ENCODE assay signal across 17 mouse cellular contexts in the genomic region with DNA sequence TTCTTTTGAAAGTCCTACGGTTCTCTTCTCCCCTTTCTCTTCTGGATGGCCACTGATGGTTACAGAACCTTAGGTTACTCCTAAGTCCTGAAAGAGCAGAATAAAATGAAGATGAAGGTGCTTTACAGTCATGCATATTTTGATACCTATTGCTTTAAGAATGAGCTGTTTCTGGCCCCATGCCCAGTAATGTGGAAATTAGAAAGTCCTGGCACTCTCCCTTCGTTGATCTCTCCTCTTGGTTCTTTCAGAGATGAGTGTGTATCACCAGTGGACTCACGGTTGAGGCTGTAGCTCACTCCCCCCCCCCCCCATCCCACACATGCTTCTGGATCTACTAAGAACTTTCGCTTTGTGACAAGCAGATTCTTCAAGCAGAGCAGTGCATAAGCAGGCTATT.
DNase-seq lines count a peak whose midpoint lies in the region; ATAC-seq and TF ChIP-seq lines count a peak whose summit lies in the region.
"Had no signal": no experiment of that assay in that cellular context is flagged by ENCODE, and none has a peak within 500 bp of the region (broad histone marks: within the 10 kb centered on the region; RNA-seq: fewer than 3 reads in every experiment).

No protein-coding gene starts in this region.

- H3K36me3 ChIP-seq in kidney, embryonic 15.5 days = no peaks in the 10 kb centered on the region
- no peaks in the 10 kb centered on the region for H3K36me3 ChIP-seq in midbrain, postnatal 0 days (ENCODE audit: insufficient read depth, low read length)
- H3K36me3 ChIP-seq in midbrain, embryonic 16.5 days (ENCODE audit: control insufficient read depth, insufficient read depth, low read length) = no peaks in the 10 kb centered on the region
- H3K36me3 ChIP-seq: embryonic facial prominence, embryonic 13.5 days; hindbrain, embryonic 13.5 days; limb, embryonic 13.5 days; midbrain, embryonic 10.5 days had no signal

- H3K9ac ChIP-seq in kidney, embryonic 15.5 days = no peak overlapping the region
- no peak overlapping the region for H3K9ac ChIP-seq in midbrain, postnatal 0 days (replicated peaks; ENCODE audit: low read length, poor library complexity, severe bottlenecking)
- no peak overlapping the region for H3K9ac ChIP-seq in midbrain, embryonic 16.5 days (ENCODE audit: low read depth, low read length)
- H3K9ac ChIP-seq: embryonic facial prominence, embryonic 13.5 days; hindbrain, embryonic 13.5 days; limb, embryonic 13.5 days; liver, embryonic 14.5 days had no signal

- no peaks in the 10 kb centered on the region for H3K9me3 ChIP-seq in kidney, embryonic 15.5 days (replicated peaks)
- no peaks in the 10 kb centered on the region for H3K9me3 ChIP-seq in midbrain, postnatal 0 days (ENCODE audit: low read length)
- H3K9me3 ChIP-seq in midbrain, embryonic 16.5 days (replicated peaks; ENCODE audit: control insufficient read depth, low read length, poor library complexity, severe bottlenecking) = no peaks in the 10 kb centered on the region
- H3K9me3 ChIP-seq: embryonic facial prominence, embryonic 13.5 days; hindbrain, embryonic 13.5 days; limb, embryonic 13.5 days; midbrain, embryonic 10.5 days had no signal

- peak; percentile 70 to 74 for DNase-seq in cerebellum, postnatal 10 days
- no peak for DNase-seq in cerebellum, postnatal 36 days
- DNase-seq in kidney, postnatal 10 days = peak; percentile 27
- DNase-seq in midbrain, postnatal 0 days (ENCODE audit: low spot score) = peak; percentile 29
- no peak for DNase-seq in ovary, adult 18-20 months (ENCODE audit: low spot score)
- DNase-seq: cerebellum, adult 11 months; heart, adult 11 months; layer of hippocampus, adult 9-11 months; thymus, postnatal 4 days had no signal

- TF ChIP-seq CTCF in midbrain, postnatal 0 days (IDR thresholded peaks at IDR 0.05) = no peak

- no peaks in the 10 kb centered on the region for H3K27me3 ChIP-seq in kidney, embryonic 15.5 days
- no peaks in the 10 kb centered on the region for H3K27me3 ChIP-seq in midbrain, postnatal 0 days (ENCODE audit: insufficient read depth, low read length)
- no peaks in the 10 kb centered on the region; the same call in 1 of the 2 replicates for H3K27me3 ChIP-seq in midbrain, embryonic 16.5 days (ENCODE audit: control insufficient read depth, insufficient read depth, low read depth, low read length)
- H3K27me3 ChIP-seq: embryonic facial prominence, embryonic 13.5 days; limb, embryonic 13.5 days had no signal

- H3K27ac ChIP-seq in kidney, embryonic 15.5 days = no peak overlapping the region
- H3K27ac ChIP-seq in midbrain, postnatal 0 days (ENCODE audit: low read depth, low read length) = no peak overlapping the region
- H3K27ac ChIP-seq in midbrain, embryonic 16.5 days (ENCODE audit: low read length) = no peak overlapping the region
- H3K27ac ChIP-seq: embryonic facial prominence, embryonic 13.5 days; hindbrain, embryonic 13.5 days; limb, embryonic 13.5 days; liver, embryonic 14.5 days; midbrain, embryonic 10.5 days had no signal

- H3K4me3 ChIP-seq in kidney, embryonic 15.5 days (replicated peaks) = no peak overlapping the region
- no peak overlapping the region for H3K4me3 ChIP-seq in midbrain, postnatal 0 days (ENCODE audit: low read depth, low read length)
- H3K4me3 ChIP-seq in midbrain, embryonic 16.5 days (ENCODE audit: low read depth, low read length) = no peak overlapping the region
- H3K4me3 ChIP-seq: embryonic facial prominence, embryonic 13.5 days; hindbrain, embryonic 13.5 days; limb, embryonic 13.5 days; midbrain, embryonic 10.5 days had no signal

- 54% methylated on average over 4 of the region's 4 CpGs for WGBS in kidney, embryonic 15.5 days
- 50% methylated on average over 4 of the region's 4 CpGs for WGBS in midbrain, postnatal 0 days
- WGBS in midbrain, embryonic 16.5 days = 51% methylated on average over 4 of the region's 4 CpGs

- H3K4me1 ChIP-seq in kidney, embryonic 15.5 days = no peaks in the 10 kb centered on the region
- no peaks in the 10 kb centered on the region for H3K4me1 ChIP-seq in midbrain, postnatal 0 days (ENCODE audit: insufficient read depth, low read length)
- peaks cover 8% of the 10 kb centered on the region for H3K4me1 ChIP-seq in midbrain, embryonic 16.5 days (ENCODE audit: control insufficient read depth, insufficient read depth, low read length)
- H3K4me1 ChIP-seq: embryonic facial prominence, embryonic 13.5 days; limb, embryonic 13.5 days had no signal

- ATAC-seq in kidney, embryonic 15.5 days (replicated peaks; ENCODE audit: low FRiP score) = no peak
- no peak for ATAC-seq in midbrain, postnatal 0 days (ENCODE audit: low FRiP score)
- no peak for ATAC-seq in midbrain, embryonic 16.5 days
- ATAC-seq: intestine, embryonic 16.5 days had no signal

- H3K4me2 ChIP-seq in kidney, embryonic 15.5 days = no peak overlapping the region
- no peak overlapping the region for H3K4me2 ChIP-seq in midbrain, postnatal 0 days (ENCODE audit: low read depth, low read length, poor library complexity, severe bottlenecking)
- no peak overlapping the region for H3K4me2 ChIP-seq in midbrain, embryonic 16.5 days (ENCODE audit: low read length)
- H3K4me2 ChIP-seq: embryonic facial prominence, embryonic 13.5 days; hindbrain, embryonic 13.5 days; limb, embryonic 13.5 days had no signal

Comparison
In these comparisons a context has a peak if more than half of its experiments do, and no peak if none do; other contexts are left out.
1. DNase-seq: peak in cerebellum, postnatal 10 days (2 of 2), kidney, postnatal 10 days (single experiment) and midbrain, postnatal 0 days (single experiment); none in cerebellum, postnatal 36 days (0 of 2) and ovary, adult 18-20 months (single experiment).